Mouse (Mus musculus) MEL (cell line): ENCODE measurements around the gene Helb.

Experiments
- CHD2 ChIP-seq: IDR thresholded peaks from 2 replicates; pipeline ENCODE4 v1.6.1; 2011; ENCODE audit warnings: low read length, improper control_type of control experiment
- MYB ChIP-seq: IDR thresholded peaks from 2 replicates; pipeline ENCODE4 v1.6.1; 2011; ENCODE audit warnings: mild to moderate bottlenecking, low read depth, low read length, improper control_type of control experiment
- USF1 ChIP-seq: IDR thresholded peaks from 2 replicates; pipeline ENCODE4 v1.6.1; 2014; ENCODE audit warnings: low read depth, mild to moderate bottlenecking, inconsistent platforms, low read length, improper control_type of control experiment, moderate library complexity

- no peak for TF ChIP-seq CHD2
- no peak for TF ChIP-seq USF1
- no peak for TF ChIP-seq MYB
Observed at GRCm38 (mm10) chr10:120095136-120095535, 17.7 kb downstream of the Helb start.
